Mouse (Mus musculus) hindbrain, embryonic 10.5 days (tissue): ENCODE results near the gene Ftsj3. TPM values are rescaled to one million over a fixed set of nuclear protein-coding genes. Genes with fewer than 3 reads are reported as not detected.

ENCODE experiments used
- DNase-seq: peaks from one replicate; pipeline ENCODE4 v3.0.0-alpha.2; 2017; ENCODE audit warnings: low spot score
- H3K27ac ChIP-seq: fragments of 300-500 bp; sonication (generic); 2 replicates; pipeline ENCODE4 v1.5.1; 2016; ENCODE audit warnings: mild to moderate bottlenecking, moderate library complexity
- H3K27me3 ChIP-seq: fragments of 300-500 bp; sonication (generic); 2 replicates; pipeline ENCODE4 v1.6.1; 2016; ENCODE audit warnings: mild to moderate bottlenecking; ENCODE audit not compliant: poor library complexity, insufficient read depth, severe bottlenecking
- H3K36me3 ChIP-seq: fragments of 300-500 bp; sonication (generic); 2 replicates; pipeline ENCODE4 v1.6.1; 2016; ENCODE audit warnings: mild to moderate bottlenecking, moderate library complexity
- H3K4me1 ChIP-seq: fragments of 300-500 bp; sonication (generic); replicated peaks from 2 replicates; pipeline ENCODE4 v1.6.1; 2016; ENCODE audit warnings: mild to moderate bottlenecking
- H3K4me3 ChIP-seq: fragments of 300-500 bp; sonication (generic); 2 replicates; pipeline ENCODE4 v1.5.1; 2016; ENCODE audit warnings: mild to moderate bottlenecking, moderate library complexity
- H3K9me3 ChIP-seq: fragments of 300-500 bp; sonication (generic); 2 replicates; pipeline ENCODE4 v1.6.1; 2016; ENCODE audit warnings: mild to moderate bottlenecking, moderate library complexity
- WGBS: fragments of 180-500 bp; shearing (Covaris S2); methylation state at CpG from one replicate; pipeline ENCODE4 v1.1.7; 2016; 5-methylcytosine and 5-hydroxymethylcytosine counted together
- polyA plus RNA-seq: library from polyadenylated mRNA; unstranded; fragments of >200 nt; fragmentation: Nextera tagmentation; extraction: Ambion mirVana; gene quantifications from 2 replicates; pipeline ENCODE4 v1.2.1, GENCODE M21; 2016

Ftsj3 gene
- polyA plus RNA-seq, result 52.6 and 78.7 TPM in 2 replicates

- Histone ChIP-seq H3K9me3 (no peaks in the 10 kb centered on the region), H3K27ac (peak within 1 kb of the TSS; percentile 95), H3K36me3 (peaks cover 78% of the 10 kb centered on the region), H3K4me1 (peaks cover 24% of the 10 kb centered on the region), H3K4me3 (peak within 1 kb of the TSS; percentile 69), H3K27me3 (no peaks in the 10 kb centered on the region)
- under 1% methylated on average over 42 of the region's 42 CpGs for WGBS
- peak; percentile 96 for DNase-seq
Measured at GRCm38 (mm10) chr11:106255685-106256451, at the start of gene Ftsj3, which contains the start of gene Psmc5. TSS of gene Ftsj3 (minus strand) at chr11:106256079. TSS of gene Psmc5 (plus strand) at chr11:106256154.

GRCm38 (mm10) chr11:106305348-106306064 is 49.6 kb upstream of the Ftsj3 start:
- Histone ChIP-seq H3K36me3 (no peaks in the 10 kb centered on the region), H3K4me3 (no peak overlapping the region), H3K27me3 (no peaks in the 10 kb centered on the region), H3K4me1 (peaks cover 8% of the 10 kb centered on the region; the same call in 1 of the 2 replicates), H3K27ac (no peak overlapping the region), H3K9me3 (no peaks in the 10 kb centered on the region)
- no peak for DNase-seq
- WGBS, result 86% methylated on average over 10 of the region's 10 CpGs

- WGBS, result 26% methylated on average over 2 of the region's 2 CpGs
- Histone ChIP-seq H3K27me3 (no peaks in the 10 kb centered on the region), H3K4me1 (no peaks in the 10 kb centered on the region), H3K4me3 (no peak overlapping the region), H3K9me3 (no peaks in the 10 kb centered on the region), H3K36me3 (no peaks in the 10 kb centered on the region), H3K27ac (no peak overlapping the region)
- peak; percentile 77 for DNase-seq
Measured at GRCm38 (mm10) chr11:106302634-106303033, 46.8 kb upstream of the Ftsj3 start.

- H3K27me3 ChIP-seq, result no peaks in the 10 kb centered on the region
- H3K36me3 ChIP-seq, result no peaks in the 10 kb centered on the region
- WGBS, result 86% methylated on average over 9 of the region's 9 CpGs
- H3K4me1 ChIP-seq, result no peaks in the 10 kb centered on the region
- H3K27ac ChIP-seq, result 0 out of 2 replicates have a peak within 1 kb of the TSS, but pooled peaks have one; percentile 3
- no peaks in the 10 kb centered on the region for H3K9me3 ChIP-seq
- no peak for DNase-seq
- H3K4me3 ChIP-seq, result no peak within 1 kb of the TSS
Measured at GRCm38 (mm10) chr11:106301765-106302164, 45.9 kb upstream of the Ftsj3 start, which contains the start of gene Gh. TSS of gene Gh (minus strand) at chr11:106301865.

GRCm38 (mm10) chr11:106291861-106292260 is 36.0 kb upstream of the Ftsj3 start:
- 90% methylated on average over 2 of the region's 2 CpGs for WGBS
- DNase-seq, result no peak
- Histone ChIP-seq H3K27me3 (no peaks in the 10 kb centered on the region), H3K36me3 (no peaks in the 10 kb centered on the region), H3K27ac (no peak overlapping the region), H3K4me3 (no peak overlapping the region), H3K9me3 (no peaks in the 10 kb centered on the region), H3K4me1 (peaks cover 3% of the 10 kb centered on the region)

- no peak for DNase-seq
- peaks cover 5% of the 10 kb centered on the region for H3K4me1 ChIP-seq
- 93% methylated on average over 5 of the region's 5 CpGs for WGBS
- no peaks in the 10 kb centered on the region for H3K36me3 ChIP-seq
- no peak overlapping the region for H3K4me3 ChIP-seq
- H3K27ac ChIP-seq, result no peak overlapping the region
- no peaks in the 10 kb centered on the region for H3K9me3 ChIP-seq
- no peaks in the 10 kb centered on the region for H3K27me3 ChIP-seq
Measured at GRCm38 (mm10) chr11:106290376-106290775, 34.5 kb upstream of the Ftsj3 start.

GRCm38 (mm10) chr11:106289369-106289768 is 33.5 kb upstream of the Ftsj3 start:
- WGBS, result 74% methylated on average over 8 of the region's 8 CpGs
- H3K36me3 ChIP-seq, result no peaks in the 10 kb centered on the region
- H3K4me1 ChIP-seq, result peaks cover 5% of the 10 kb centered on the region
- DNase-seq, result no peak
- no peak overlapping the region for H3K27ac ChIP-seq
- H3K4me3 ChIP-seq, result no peak overlapping the region
- H3K9me3 ChIP-seq, result no peaks in the 10 kb centered on the region
- no peaks in the 10 kb centered on the region for H3K27me3 ChIP-seq

GRCm38 (mm10) chr11:106286987-106287386 is 31.1 kb upstream of the Ftsj3 start:
- no peaks in the 10 kb centered on the region for H3K27me3 ChIP-seq
- no peaks in the 10 kb centered on the region for H3K9me3 ChIP-seq
- WGBS, result 72% methylated on average over 11 of the region's 11 CpGs
- no peak overlapping the region for H3K4me3 ChIP-seq
- H3K27ac ChIP-seq, result no peak overlapping the region
- no peaks in the 10 kb centered on the region for H3K36me3 ChIP-seq
- peaks cover 10% of the 10 kb centered on the region for H3K4me1 ChIP-seq
- no peak for DNase-seq

- Histone ChIP-seq H3K36me3 (no peaks in the 10 kb centered on the region), H3K27ac (no peak overlapping the region), H3K27me3 (no peaks in the 10 kb centered on the region), H3K4me1 (peaks cover 14% of the 10 kb centered on the region), H3K9me3 (no peaks in the 10 kb centered on the region), H3K4me3 (no peak overlapping the region)
- no peak for DNase-seq
- 87% methylated on average over 7 of the region's 7 CpGs for WGBS
Measured at GRCm38 (mm10) chr11:106286206-106286605, 30.3 kb upstream of the Ftsj3 start.

- no peaks in the 10 kb centered on the region for H3K27me3 ChIP-seq
- H3K36me3 ChIP-seq, result no peaks in the 10 kb centered on the region
- H3K4me3 ChIP-seq, result no peak overlapping the region
- H3K9me3 ChIP-seq, result no peaks in the 10 kb centered on the region
- peaks cover 14% of the 10 kb centered on the region for H3K4me1 ChIP-seq
- H3K27ac ChIP-seq, result no peak overlapping the region
- WGBS, result 74% methylated on average over 8 of the region's 8 CpGs
- no peak for DNase-seq
Measured at GRCm38 (mm10) chr11:106284126-106284525, 28.2 kb upstream of the Ftsj3 start.

- no peak overlapping the region for H3K4me3 ChIP-seq
- DNase-seq, result no peak
- no peak overlapping the region for H3K27ac ChIP-seq
- no peaks in the 10 kb centered on the region for H3K27me3 ChIP-seq
- peaks cover 14% of the 10 kb centered on the region for H3K4me1 ChIP-seq
- 81% methylated on average over 4 of the region's 4 CpGs for WGBS
- H3K36me3 ChIP-seq, result no peaks in the 10 kb centered on the region
- no peaks in the 10 kb centered on the region for H3K9me3 ChIP-seq
Measured at GRCm38 (mm10) chr11:106283371-106283770, 27.5 kb upstream of the Ftsj3 start.

- Histone ChIP-seq H3K9me3 (no peaks in the 10 kb centered on the region), H3K27ac (no peak overlapping the region), H3K36me3 (no peaks in the 10 kb centered on the region), H3K4me1 (peaks cover 14% of the 10 kb centered on the region), H3K4me3 (no peak overlapping the region), H3K27me3 (peaks cover 8% of the 10 kb centered on the region; the same call in 1 of the 2 replicates)
- no peak for DNase-seq
- WGBS, result 85% methylated on average over 6 of the region's 6 CpGs
Measured at GRCm38 (mm10) chr11:106282452-106282851, 26.6 kb upstream of the Ftsj3 start.

GRCm38 (mm10) chr11:106276454-106276853 is 20.6 kb upstream of the Ftsj3 start, which contains the start of gene Tcam1:
TSS of gene Tcam1 (plus strand) at chr11:106276672.
- Histone ChIP-seq H3K27me3 (peaks cover 12% of the 10 kb centered on the region; the same call in 1 of the 2 replicates), H3K27ac (peak within 1 kb of the TSS; percentile 8; the same call in 1 of the 2 replicates), H3K4me3 (peak within 1 kb of the TSS; percentile 20), H3K4me1 (peaks cover 29% of the 10 kb centered on the region), H3K9me3 (no peaks in the 10 kb centered on the region), H3K36me3 (no peaks in the 10 kb centered on the region)
- WGBS, result 12% methylated on average over 25 of the region's 25 CpGs
- DNase-seq, result peak; percentile 94
